Mouse (Mus musculus) intestine, embryonic 15.5 days (tissue): ENCODE results near the gene Psma2. TPM values are rescaled to one million over a fixed set of nuclear protein-coding genes. Genes with fewer than 3 reads are reported as not detected.

Experiments used
- ATAC-seq: fragments of 200-750 bp; cut with Nextera tagmentation; 2 replicates; pipeline ENCODE4 v1.8.0; 2017; ENCODE audit warnings: moderate TSS enrichment, moderate library complexity
- H3K27ac ChIP-seq: fragments of 300-500 bp; sonication (generic); 2 replicates; pipeline ENCODE4 v1.5.1; 2015; ENCODE audit warnings: mild to moderate bottlenecking, inconsistent platforms
- H3K27me3 ChIP-seq: fragments of 300-500 bp; sonication (generic); replicated peaks from 2 replicates; pipeline ENCODE4 v1.6.1; 2015; ENCODE audit warnings: inconsistent platforms
- H3K36me3 ChIP-seq: fragments of 300-500 bp; sonication (generic); 2 replicates; pipeline ENCODE4 v1.6.1; 2015; ENCODE audit warnings: inconsistent platforms
- H3K4me1 ChIP-seq: fragments of 300-500 bp; sonication (generic); replicated peaks from 2 replicates; pipeline ENCODE4 v1.6.1; 2015; ENCODE audit warnings: inconsistent platforms
- H3K4me2 ChIP-seq: fragments of 300-500 bp; sonication (generic); replicated peaks from 2 replicates; pipeline ENCODE4 v1.6.1; 2015; ENCODE audit warnings: mild to moderate bottlenecking, inconsistent platforms
- H3K4me3 ChIP-seq: fragments of 300-500 bp; sonication (generic); replicated peaks from 2 replicates; pipeline ENCODE4 v1.5.1; 2015; ENCODE audit warnings: inconsistent platforms
- H3K9ac ChIP-seq: fragments of 300-500 bp; sonication (generic); 2 replicates; pipeline ENCODE4 v1.6.1; 2015; ENCODE audit warnings: inconsistent platforms
- H3K9me3 ChIP-seq: fragments of 300-500 bp; sonication (generic); 2 replicates; pipeline ENCODE4 v1.6.1; 2016; ENCODE audit warnings: inconsistent platforms
- whole genome bisulfite sequencing: fragments of 180-500 bp; shearing (Covaris S2); methylation state at CpG from one replicate; pipeline ENCODE4 v1.1.7; 2015; 5-methylcytosine and 5-hydroxymethylcytosine counted together
- polyA plus RNA-seq: library from polyadenylated mRNA; unstranded; fragments of >200 nt; fragmentation: Nextera tagmentation; extraction: Ambion mirVana; gene quantifications from 2 replicates; pipeline ENCODE4 v1.2.1, GENCODE M21; 2015

Psma2 gene
- polyA plus RNA-seq, 1 experiment from 2014 or later = 196 TPM

DNA sequence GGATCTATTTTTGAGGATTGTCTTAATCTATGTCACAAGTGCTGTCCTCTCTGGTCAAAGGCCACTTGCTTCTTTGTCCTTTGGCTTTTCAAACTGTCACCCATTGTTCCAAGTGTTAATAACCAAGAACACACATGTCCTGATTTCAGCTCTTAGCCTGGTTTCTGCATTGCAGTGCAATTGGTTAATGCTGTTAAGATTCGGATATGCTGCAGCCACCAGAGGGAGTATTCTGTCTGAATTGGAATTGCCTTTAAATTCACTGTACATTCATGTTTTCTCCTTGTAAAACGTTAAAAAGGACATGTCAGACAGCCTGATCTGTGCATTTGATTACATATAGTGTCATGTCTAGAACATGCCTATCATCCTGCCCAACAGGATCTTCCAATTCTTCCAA lies 57.3 kb downstream of the Psma2 start:
- Histone ChIP-seq H3K27ac (no peak overlapping the region), H3K4me3 (no peak overlapping the region), H3K9me3 (no peaks in the 10 kb centered on the region), H3K9ac (no peak overlapping the region), H3K27me3 (no peaks in the 10 kb centered on the region), H3K4me1 (no peaks in the 10 kb centered on the region), H3K4me2 (no peak overlapping the region), H3K36me3 (no peaks in the 10 kb centered on the region)
- ATAC-seq = no peak
- 20% methylated on average over 2 of the region's 2 CpGs for WGBS

- no peak for ATAC-seq
- Histone ChIP-seq H3K4me1 (no peaks in the 10 kb centered on the region), H3K36me3 (no peaks in the 10 kb centered on the region)
Observed at GRCm38 (mm10) chr13:14688955-14689354, 75.9 kb downstream of the Psma2 start.

DNA sequence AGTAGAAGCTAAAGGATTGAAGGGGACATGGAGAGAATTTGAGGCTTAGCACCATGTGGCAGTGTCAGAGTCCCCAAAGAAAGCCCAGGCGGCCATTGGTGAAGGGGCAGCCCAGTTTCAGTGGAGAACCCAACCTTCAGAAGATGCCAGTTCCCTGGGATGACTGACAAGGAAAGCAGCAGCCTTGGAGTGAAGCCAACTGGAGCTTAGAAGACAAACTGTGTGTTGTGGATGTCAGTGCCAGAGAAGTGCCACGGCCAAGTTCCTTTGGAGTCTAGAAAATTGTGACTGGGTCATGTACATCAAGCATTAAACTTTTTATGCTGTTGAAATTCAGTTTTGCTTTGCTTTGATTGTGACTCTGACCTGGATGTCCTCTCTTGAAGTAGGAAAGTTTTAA lies 103.8 kb downstream of the Psma2 start:
- Histone ChIP-seq H3K27ac (no peak overlapping the region), H3K4me3 (no peak overlapping the region), H3K4me1 (no peaks in the 10 kb centered on the region), H3K9me3 (no peaks in the 10 kb centered on the region), H3K27me3 (no peaks in the 10 kb centered on the region), H3K4me2 (no peak overlapping the region), H3K36me3 (no peaks in the 10 kb centered on the region), H3K9ac (no peak overlapping the region)
- no peak for ATAC-seq
- 76% methylated on average over 2 of the region's 2 CpGs for WGBS

More at GRCm38 (mm10) chr13:14688955-14689354, 75.9 kb downstream of the Psma2 start:
- Histone ChIP-seq H3K4me3 (no peak overlapping the region), H3K9me3 (no peaks in the 10 kb centered on the region), H3K27me3 (no peaks in the 10 kb centered on the region), H3K9ac (no peak overlapping the region), H3K4me2 (no peak overlapping the region), H3K27ac (no peak overlapping the region)
- 67% methylated on average over 3 of the region's 3 CpGs for WGBS

DNA sequence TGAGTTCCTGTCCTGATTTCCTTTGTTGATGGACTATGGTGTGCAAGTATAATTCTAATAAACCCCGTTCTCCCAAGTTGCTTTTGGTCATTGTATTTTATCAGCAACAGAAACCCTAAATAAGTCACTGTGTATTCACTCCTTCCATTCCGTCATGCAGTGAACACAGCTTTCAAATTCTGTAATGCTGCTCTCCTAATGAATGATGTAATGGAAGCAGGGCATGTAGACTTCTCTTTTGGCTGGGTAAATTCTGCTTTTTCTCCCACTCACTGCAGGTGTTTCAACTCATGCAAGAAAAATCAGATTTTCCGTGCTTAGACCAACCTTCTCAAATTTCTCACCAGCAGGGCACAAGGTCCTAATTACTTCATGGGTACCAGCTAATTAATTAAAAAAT lies 104.7 kb downstream of the Psma2 start:
- no peaks in the 10 kb centered on the region for H3K36me3 ChIP-seq
- H3K4me1 ChIP-seq = no peaks in the 10 kb centered on the region
- H3K9ac ChIP-seq = no peak overlapping the region
- no peaks in the 10 kb centered on the region for H3K27me3 ChIP-seq
- ATAC-seq = no peak
- H3K9me3 ChIP-seq = no peaks in the 10 kb centered on the region
- H3K27ac ChIP-seq = no peak overlapping the region
- no peak overlapping the region for H3K4me2 ChIP-seq
- 71% methylated on average over 3 of the region's 3 CpGs for WGBS
- no peak overlapping the region for H3K4me3 ChIP-seq

Other genes starting within 250 kb of the Psma2 start
- 0.59 and 0.86 TPM in 2 replicates for gene Hecw1, start 90.0 kb upstream of the Psma2 start, polyA plus RNA-seq
- gene Mrpl32, start 75 bp upstream of the Psma2 start, polyA plus RNA-seq = 121 and 140 TPM in 2 replicates
- 26.0 and 26.6 TPM in 2 replicates for gene AW209491, start 16.9 kb downstream of the Psma2 start, polyA plus RNA-seq